In genomic region chr6:85510476-85510875, GRCm38 (mm10) we compare ENCODE assay signal across 11 mouse cellular contexts. TPM values are rescaled to one million over a fixed set of nuclear protein-coding genes. Genes with fewer than 3 reads are reported as not detected.
DNase-seq lines count a peak whose midpoint lies in the region; ATAC-seq and TF ChIP-seq lines count a peak whose summit lies in the region.
"Had no signal": no experiment of that assay in that cellular context is flagged by ENCODE, and none has a peak within 500 bp of the region (broad histone marks: within the 10 kb centered on the region; RNA-seq: fewer than 3 reads in every experiment).

No protein-coding gene starts in this region.

- H3K4me2 ChIP-seq in kidney, embryonic 14.5 days (replicated peaks; ENCODE audit: low read depth, low read length): no peak overlapping the region
- H3K4me2 ChIP-seq in hindbrain, postnatal 0 days (ENCODE audit: low read depth, low read length): no peak overlapping the region
- no peak overlapping the region for H3K4me2 ChIP-seq in liver, postnatal 0 days (ENCODE audit: low read depth, low read length)
- H3K4me2 ChIP-seq in stomach, postnatal 0 days (replicated peaks; ENCODE audit: low read depth): no peak overlapping the region
- H3K4me2 ChIP-seq: liver, embryonic 15.5 days had no signal

- peaks cover 17% of the 10 kb centered on the region for H3K4me1 ChIP-seq in kidney, embryonic 14.5 days (ENCODE audit: control insufficient read depth, insufficient read depth, low read length)
- peaks cover 19% of the 10 kb centered on the region for H3K4me1 ChIP-seq in hindbrain, postnatal 0 days (ENCODE audit: insufficient read depth, low read length)
- peaks cover 7% of the 10 kb centered on the region; the same call in 1 of the 2 replicates for H3K4me1 ChIP-seq in liver, postnatal 0 days (ENCODE audit: insufficient read depth)
- no peaks in the 10 kb centered on the region; the same call in 1 of the 2 replicates for H3K4me1 ChIP-seq in stomach, postnatal 0 days (replicated peaks; ENCODE audit: control insufficient read depth, insufficient read depth)

- peak; percentile 76 for TF ChIP-seq CTCF in hindbrain, postnatal 0 days (IDR thresholded peaks at IDR 0.05; ENCODE audit: low read depth)
- TF ChIP-seq CTCF in liver, postnatal 0 days (IDR thresholded peaks at IDR 0.05; ENCODE audit: low read depth): peak; percentile 56
- peak; percentile 71 for TF ChIP-seq CTCF in stomach, postnatal 0 days (IDR thresholded peaks at IDR 0.05; ENCODE audit: low read depth)

- peaks cover 74% of the 10 kb centered on the region for H3K27me3 ChIP-seq in kidney, embryonic 14.5 days (ENCODE audit: control insufficient read depth, insufficient read depth, low read length)
- peaks cover 45% of the 10 kb centered on the region for H3K27me3 ChIP-seq in hindbrain, postnatal 0 days (ENCODE audit: insufficient read depth, low read length)
- H3K27me3 ChIP-seq in liver, postnatal 0 days (ENCODE audit: insufficient read depth, low read length): peaks cover 55% of the 10 kb centered on the region
- H3K27me3 ChIP-seq in stomach, postnatal 0 days (ENCODE audit: control insufficient read depth, insufficient read depth, low read length): peaks cover 34% of the 10 kb centered on the region

- no peak for TF ChIP-seq EP300 in liver, postnatal 0 days (IDR thresholded peaks at IDR 0.05; ENCODE audit: low read depth)
- no peak for TF ChIP-seq EP300 in stomach, postnatal 0 days (optimal IDR thresholded peaks at IDR 0.05)

- WGBS in kidney, embryonic 14.5 days: 3% methylated on average over 6 of the region's 6 CpGs
- 4% methylated on average over 6 of the region's 6 CpGs for WGBS in hindbrain, postnatal 0 days
- 2% methylated on average over 6 of the region's 6 CpGs for WGBS in liver, postnatal 0 days (ENCODE audit: insufficient replicate concordance)
- 5% methylated on average over 6 of the region's 6 CpGs for WGBS in stomach, postnatal 0 days

- H3K9me3 ChIP-seq in kidney, embryonic 14.5 days (ENCODE audit: control insufficient read depth, low read length): no peaks in the 10 kb centered on the region
- no peaks in the 10 kb centered on the region for H3K9me3 ChIP-seq in hindbrain, postnatal 0 days (ENCODE audit: low read length)
- H3K9me3 ChIP-seq in liver, postnatal 0 days (ENCODE audit: low read length): no peaks in the 10 kb centered on the region
- no peaks in the 10 kb centered on the region for H3K9me3 ChIP-seq in stomach, postnatal 0 days (ENCODE audit: control insufficient read depth, low read length)
- H3K9me3 ChIP-seq: embryonic facial prominence, embryonic 13.5 days; liver, embryonic 15.5 days; stomach, embryonic 15.5 days had no signal

- peak; percentile 40 for DNase-seq in kidney, adult 9 months
- peak; percentile 87 for DNase-seq in NIH3T3 (ENCODE audit: low read depth)
- peak; percentile 88 to 91 for DNase-seq in cerebellum, adult 18-20 months
- peak; percentile 87 for DNase-seq in hindbrain, postnatal 0 days (ENCODE audit: low spot score)
- peak; percentile 33 for DNase-seq in liver, postnatal 0 days
- DNase-seq in stomach, postnatal 0 days (ENCODE audit: low spot score): peak; percentile 59

- ATAC-seq in kidney, embryonic 14.5 days (ENCODE audit: low FRiP score, low TSS enrichment): no peak
- ATAC-seq in hindbrain, postnatal 0 days: no peak
- ATAC-seq in liver, postnatal 0 days: no peak
- ATAC-seq in stomach, postnatal 0 days (ENCODE audit: low FRiP score, low TSS enrichment): no peak
- ATAC-seq in inflammation-experienced regulatory T-cells, adult 6 months: no peak

- H3K27ac ChIP-seq in kidney, embryonic 14.5 days (ENCODE audit: low read depth, low read length): no peak overlapping the region
- H3K27ac ChIP-seq in hindbrain, postnatal 0 days: no peak overlapping the region
- H3K27ac ChIP-seq in liver, postnatal 0 days (ENCODE audit: low read depth): no peak overlapping the region
- H3K27ac ChIP-seq in stomach, postnatal 0 days (replicated peaks): no peak overlapping the region
- H3K27ac ChIP-seq: embryonic facial prominence, embryonic 13.5 days; liver, embryonic 15.5 days; stomach, embryonic 15.5 days had no signal

- no peak overlapping the region for H3K4me3 ChIP-seq in kidney, embryonic 14.5 days (ENCODE audit: low read length)
- H3K4me3 ChIP-seq in hindbrain, postnatal 0 days (ENCODE audit: low read length): no peak overlapping the region
- no peak overlapping the region for H3K4me3 ChIP-seq in liver, postnatal 0 days (ENCODE audit: low read depth, low read length)
- no peak overlapping the region for H3K4me3 ChIP-seq in stomach, postnatal 0 days (ENCODE audit: low read depth, low read length)
- H3K4me3 ChIP-seq: liver, embryonic 15.5 days had no signal

- H3K9ac ChIP-seq in kidney, embryonic 14.5 days (ENCODE audit: low read depth, low read length): no peak overlapping the region
- H3K9ac ChIP-seq in hindbrain, postnatal 0 days (replicated peaks; ENCODE audit: low read length): no peak overlapping the region
- no peak overlapping the region for H3K9ac ChIP-seq in liver, postnatal 0 days (replicated peaks)
- H3K9ac ChIP-seq in stomach, postnatal 0 days (ENCODE audit: low read length): no peak overlapping the region
- H3K9ac ChIP-seq: embryonic facial prominence, embryonic 13.5 days; liver, embryonic 15.5 days; stomach, embryonic 15.5 days had no signal

- no peaks in the 10 kb centered on the region for H3K36me3 ChIP-seq in kidney, embryonic 14.5 days (ENCODE audit: control insufficient read depth, insufficient read depth, low read length)
- H3K36me3 ChIP-seq in hindbrain, postnatal 0 days (ENCODE audit: insufficient read depth, low read length): no peaks in the 10 kb centered on the region
- H3K36me3 ChIP-seq in liver, postnatal 0 days (replicated peaks; ENCODE audit: insufficient read depth, low read length): no peaks in the 10 kb centered on the region
- no peaks in the 10 kb centered on the region for H3K36me3 ChIP-seq in stomach, postnatal 0 days (ENCODE audit: control insufficient read depth, insufficient read depth, low read length)
- H3K36me3 ChIP-seq: embryonic facial prominence, embryonic 13.5 days; liver, embryonic 15.5 days; stomach, embryonic 15.5 days had no signal

RNA-seq across cellular contexts. Expression of gene Egr4, which starts 2.9 kb away (rescaled TPM):
- polyA plus RNA-seq in kidney, embryonic 14.5 days (2014; fragmentation: Nextera tagmentation; extraction: Ambion mirVana): not detected in 2 replicates
- 0.37 TPM in 1 of 2 replicates, not detected in the other for total RNA-seq in hindbrain, postnatal 0 days (2014; rRNA removed)
- polyA plus RNA-seq in hindbrain, postnatal 0 days (2015; fragmentation: Nextera tagmentation; extraction: Ambion mirVana): 0.10 and 0.30 TPM in 2 replicates
- not detected in 2 replicates for polyA plus RNA-seq in liver, postnatal 0 days (2015; fragmentation: Nextera tagmentation; extraction: Ambion mirVana)
- not detected in 2 replicates for polyA plus RNA-seq in stomach, postnatal 0 days (2015; fragmentation: Nextera tagmentation; extraction: Ambion mirVana)
- not detected for polyA plus RNA-seq in inflammation-experienced regulatory T-cells, adult 6 months (2017; shearing (Covaris generic))
- polyA plus RNA-seq: embryonic facial prominence, embryonic 13.5 days; liver, embryonic 15.5 days; stomach, embryonic 15.5 days had no signal

RNA-seq across cellular contexts. Expression of gene Fbxo41, which starts 7.7 kb away (rescaled TPM):
- 0.05 and 0.13 TPM in 2 replicates for polyA plus RNA-seq in kidney, embryonic 14.5 days (2014; fragmentation: Nextera tagmentation; extraction: Ambion mirVana)
- total RNA-seq in hindbrain, postnatal 0 days (2014; rRNA removed): 60.1 and 62.4 TPM in 2 replicates
- polyA plus RNA-seq in hindbrain, postnatal 0 days (2015; fragmentation: Nextera tagmentation; extraction: Ambion mirVana): 10.5 TPM in 2 replicates
- not detected in 2 replicates for polyA plus RNA-seq in liver, postnatal 0 days (2015; fragmentation: Nextera tagmentation; extraction: Ambion mirVana)
- 0.10 and 0.16 TPM in 2 replicates for polyA plus RNA-seq in stomach, postnatal 0 days (2015; fragmentation: Nextera tagmentation; extraction: Ambion mirVana)
- polyA plus RNA-seq in inflammation-experienced regulatory T-cells, adult 6 months (2017; shearing (Covaris generic)): under 1 TPM in 2 of 3 experiments, not detected in 1; 0.11 to 0.38 TPM
- polyA plus RNA-seq: liver, embryonic 15.5 days had no signal

RNA-seq across cellular contexts. Expression of gene Pradc1, which starts 58.7 kb away (rescaled TPM):
- 23.3 and 37.8 TPM in 2 replicates for polyA plus RNA-seq in kidney, embryonic 14.5 days (2014; fragmentation: Nextera tagmentation; extraction: Ambion mirVana)
- 21.1 and 24.7 TPM in 2 replicates for total RNA-seq in hindbrain, postnatal 0 days (2014; rRNA removed)
- 31.5 and 35.2 TPM in 2 replicates for polyA plus RNA-seq in hindbrain, postnatal 0 days (2015; fragmentation: Nextera tagmentation; extraction: Ambion mirVana)
- polyA plus RNA-seq in liver, postnatal 0 days (2015; fragmentation: Nextera tagmentation; extraction: Ambion mirVana): 16.6 and 17.2 TPM in 2 replicates
- 35.3 and 35.5 TPM in 2 replicates for polyA plus RNA-seq in stomach, postnatal 0 days (2015; fragmentation: Nextera tagmentation; extraction: Ambion mirVana)
- 10 to 100 TPM; 14.2 to 23.1 (median 16.5) TPM for polyA plus RNA-seq in inflammation-experienced regulatory T-cells, adult 6 months (2017; shearing (Covaris generic))

RNA-seq across cellular contexts. Expression of gene Cct7, which starts 59.2 kb away (rescaled TPM):
- polyA plus RNA-seq in kidney, embryonic 14.5 days (2014; fragmentation: Nextera tagmentation; extraction: Ambion mirVana): 545 and 576 TPM in 2 replicates
- 169 and 174 TPM in 2 replicates for total RNA-seq in hindbrain, postnatal 0 days (2014; rRNA removed)
- 463 and 487 TPM in 2 replicates for polyA plus RNA-seq in hindbrain, postnatal 0 days (2015; fragmentation: Nextera tagmentation; extraction: Ambion mirVana)
- 146 and 157 TPM in 2 replicates for polyA plus RNA-seq in liver, postnatal 0 days (2015; fragmentation: Nextera tagmentation; extraction: Ambion mirVana)
- polyA plus RNA-seq in stomach, postnatal 0 days (2015; fragmentation: Nextera tagmentation; extraction: Ambion mirVana): 214 and 219 TPM in 2 replicates
- 100 to 1,000 TPM; 319 to 323 (median 322) TPM for polyA plus RNA-seq in inflammation-experienced regulatory T-cells, adult 6 months (2017; shearing (Covaris generic))

Comparison
In these comparisons a context has a peak if more than half of its experiments do, and no peak if none do; other contexts are left out.
1. DNase-seq: peak in every context shown above with its lines; median percentile 90 in cerebellum, adult 18-20 months; 87 in NIH3T3; 87 in hindbrain, postnatal 0 days; 59 in stomach, postnatal 0 days; 40 in kidney, adult 9 months; 33 in liver, postnatal 0 days.